In the genomic region with DNA sequence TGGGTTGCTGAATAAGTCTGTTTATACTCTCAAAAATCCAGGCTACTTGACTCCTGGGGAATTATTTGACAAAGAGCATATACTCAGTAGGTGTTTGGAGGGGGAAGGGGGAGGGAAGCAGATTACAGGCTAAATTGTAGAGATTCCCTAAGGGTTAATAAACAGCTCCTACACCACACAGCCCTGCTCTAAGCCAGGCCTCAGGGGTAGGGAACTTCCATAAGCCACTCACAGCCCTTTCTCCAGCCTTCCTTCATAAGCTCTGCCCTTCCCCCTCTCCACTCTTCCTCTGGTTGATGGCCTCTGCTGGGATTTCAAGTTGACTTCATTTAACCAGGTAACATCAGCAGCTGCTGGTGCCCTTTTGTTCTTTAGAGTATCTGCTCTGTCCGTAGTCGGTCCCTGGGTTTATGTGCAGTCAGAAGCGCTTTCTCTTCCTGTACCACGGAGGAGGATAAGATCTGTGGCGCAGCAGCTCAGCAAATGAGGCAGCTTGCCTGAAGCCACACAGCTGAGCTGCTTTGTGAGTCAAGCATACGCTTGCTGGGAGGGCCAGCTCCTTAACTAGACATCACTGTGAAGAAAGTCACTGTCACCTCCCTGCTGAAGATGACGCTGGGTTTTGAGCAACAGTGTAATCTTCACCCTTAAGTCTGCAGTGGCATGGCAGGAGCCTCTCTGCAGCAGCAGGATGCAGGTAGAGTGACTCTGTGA, we compare ENCODE assay signal across 11 mouse cellular contexts. TPM values are rescaled to one million over a fixed set of nuclear protein-coding genes. Genes with fewer than 3 reads are reported as not detected.
DNase-seq lines count a peak whose midpoint lies in the region; ATAC-seq and TF ChIP-seq lines count a peak whose summit lies in the region.
"Had no signal": no experiment of that assay in that cellular context is flagged by ENCODE, and none has a peak within 500 bp of the region (broad histone marks: within the 10 kb centered on the region; RNA-seq: fewer than 3 reads in every experiment).

No protein-coding gene starts in this region.

- H3K9ac ChIP-seq in embryonic facial prominence, embryonic 14.5 days (ENCODE audit: low read depth, low read length): no peak overlapping the region
- H3K9ac ChIP-seq in midbrain, embryonic 15.5 days: no peak overlapping the region
- H3K9ac ChIP-seq: liver, embryonic 14.5 days had no signal

- WGBS in embryonic facial prominence, embryonic 14.5 days: 44% methylated on average over 7 of the region's 7 CpGs
- 49% methylated on average over 7 of the region's 7 CpGs for WGBS in embryonic facial prominence, embryonic 10.5 days
- 23% methylated on average over 7 of the region's 7 CpGs for WGBS in spleen, adult 2 months
- WGBS in midbrain, embryonic 15.5 days: 34% methylated on average over 7 of the region's 7 CpGs

- no peaks in the 10 kb centered on the region for H3K36me3 ChIP-seq in embryonic facial prominence, embryonic 14.5 days (ENCODE audit: control insufficient read depth, insufficient read depth, low read length)
- no peaks in the 10 kb centered on the region for H3K36me3 ChIP-seq in embryonic facial prominence, embryonic 10.5 days (replicated peaks)
- H3K36me3 ChIP-seq in spleen, adult 2 months (ENCODE audit: control insufficient read depth, insufficient read depth, low read length): no peaks in the 10 kb centered on the region
- no peaks in the 10 kb centered on the region for H3K36me3 ChIP-seq in midbrain, embryonic 15.5 days (replicated peaks)

- TF ChIP-seq CTCF in spleen, adult 2 months (IDR thresholded peaks at IDR 0.05; ENCODE audit: extremely low read depth, insufficient read depth, insufficient read length, insufficient replicate concordance): no peak

- TF ChIP-seq POLR2A in spleen, adult 2 months (IDR thresholded peaks at IDR 0.05; ENCODE audit: low read depth, low read length): no peak

- H3K4me3 ChIP-seq in embryonic facial prominence, embryonic 14.5 days (ENCODE audit: low read depth, low read length): no peak overlapping the region
- H3K4me3 ChIP-seq in embryonic facial prominence, embryonic 10.5 days: no peak overlapping the region
- peak overlapping the region; percentile 7; the same call in 1 of the 2 replicates for H3K4me3 ChIP-seq in spleen, adult 2 months (ENCODE audit: extremely low read depth, insufficient read depth, insufficient read length)
- no peak overlapping the region for H3K4me3 ChIP-seq in midbrain, embryonic 15.5 days
- H3K4me3 ChIP-seq: myocyte had no signal

- H3K27me3 ChIP-seq in embryonic facial prominence, embryonic 14.5 days (replicated peaks; ENCODE audit: control insufficient read depth, insufficient read depth, low read length): no peaks in the 10 kb centered on the region
- H3K27me3 ChIP-seq in embryonic facial prominence, embryonic 10.5 days (replicated peaks; ENCODE audit: low read depth, poor library complexity, severe bottlenecking): no peaks in the 10 kb centered on the region
- no peaks in the 10 kb centered on the region for H3K27me3 ChIP-seq in spleen, adult 2 months (ENCODE audit: control insufficient read depth, insufficient read depth, low read length)
- no peaks in the 10 kb centered on the region for H3K27me3 ChIP-seq in midbrain, embryonic 15.5 days (replicated peaks)

- H3K9me3 ChIP-seq in embryonic facial prominence, embryonic 14.5 days (ENCODE audit: control insufficient read depth, low read length): no peaks in the 10 kb centered on the region
- H3K9me3 ChIP-seq in embryonic facial prominence, embryonic 10.5 days: no peaks in the 10 kb centered on the region
- H3K9me3 ChIP-seq in midbrain, embryonic 15.5 days: no peaks in the 10 kb centered on the region

- no peak overlapping the region for H3K4me2 ChIP-seq in embryonic facial prominence, embryonic 14.5 days (ENCODE audit: low read depth, low read length)
- no peak overlapping the region for H3K4me2 ChIP-seq in midbrain, embryonic 15.5 days

- no peak overlapping the region for H3K27ac ChIP-seq in embryonic facial prominence, embryonic 14.5 days (replicated peaks; ENCODE audit: low read depth, low read length)
- H3K27ac ChIP-seq in embryonic facial prominence, embryonic 10.5 days (replicated peaks): no peak overlapping the region; the same call in 1 of the 2 replicates
- H3K27ac ChIP-seq in spleen, adult 2 months (ENCODE audit: insufficient read depth, low read length): peak overlapping the region; percentile 72
- no peak overlapping the region for H3K27ac ChIP-seq in midbrain, embryonic 15.5 days
- H3K27ac ChIP-seq: kidney, postnatal 0 days; liver, embryonic 14.5 days had no signal

- no peaks in the 10 kb centered on the region for H3K4me1 ChIP-seq in embryonic facial prominence, embryonic 14.5 days (ENCODE audit: control insufficient read depth, insufficient read depth, low read length)
- peaks cover 12% of the 10 kb centered on the region for H3K4me1 ChIP-seq in embryonic facial prominence, embryonic 10.5 days
- H3K4me1 ChIP-seq in spleen, adult 2 months (ENCODE audit: control insufficient read depth, insufficient read depth, insufficient read length): peaks cover 6% of the 10 kb centered on the region; the same call in 1 of the 2 replicates
- H3K4me1 ChIP-seq in midbrain, embryonic 15.5 days: peaks cover 6% of the 10 kb centered on the region; the same call in 1 of the 2 replicates

- ATAC-seq in embryonic facial prominence, embryonic 14.5 days (ENCODE audit: low read depth): peak; percentile 74; the same call in 1 of the 2 replicates
- peak; percentile 27; the same call in 1 of the 2 replicates for ATAC-seq in midbrain, embryonic 15.5 days (replicated peaks)

- DNase-seq in embryonic facial prominence, embryonic 14.5 days (ENCODE audit: low spot score): no peak
- DNase-seq in embryonic facial prominence, embryonic 10.5 days (ENCODE audit: low spot score): no peak
- peak; percentile 16 to 41 for DNase-seq in spleen, adult 2 months (ENCODE audit: low read depth in 1 of 2, low spot score in 2 of 2)
- no peak for DNase-seq in spleen, postnatal 14 days (ENCODE audit: low spot score in 2 of 2)
- peak; percentile 77 for DNase-seq in thymus, postnatal 4 days
- DNase-seq in urinary bladder, adult 18-20 months (ENCODE audit: low spot score in 2 of 2): no peak
- DNase-seq in right cerebral cortex, postnatal 14 days: no peak

RNA-seq across cellular contexts. Expression of a gene that starts 24.1 kb away (rescaled TPM):
- polyA plus RNA-seq in embryonic facial prominence, embryonic 14.5 days (2014; fragmentation: Nextera tagmentation; extraction: Ambion mirVana): 0.09 and 0.22 TPM in 2 replicates
- polyA plus RNA-seq in embryonic facial prominence, embryonic 10.5 days (2016; fragmentation: Nextera tagmentation; extraction: Ambion mirVana): 0.09 and 0.13 TPM in 2 replicates
- 0.27 and 0.48 TPM in 2 replicates for polyA plus RNA-seq in spleen, adult 2 months (2012; rRNA removed)
- polyA plus RNA-seq in midbrain, embryonic 15.5 days (2015; fragmentation: Nextera tagmentation; extraction: Ambion mirVana): 0.20 and 0.21 TPM in 2 replicates

RNA-seq across cellular contexts. Expression of a gene that starts 54.2 kb away (rescaled TPM):
- polyA plus RNA-seq in embryonic facial prominence, embryonic 14.5 days (2014; fragmentation: Nextera tagmentation; extraction: Ambion mirVana): 5.0 and 7.2 TPM in 2 replicates
- 1.5 and 2.0 TPM in 2 replicates for polyA plus RNA-seq in embryonic facial prominence, embryonic 10.5 days (2016; fragmentation: Nextera tagmentation; extraction: Ambion mirVana)
- not detected in 2 replicates for polyA plus RNA-seq in spleen, adult 2 months (2012; rRNA removed)
- polyA plus RNA-seq in midbrain, embryonic 15.5 days (2015; fragmentation: Nextera tagmentation; extraction: Ambion mirVana): 86.6 and 92.9 TPM in 2 replicates
- polyA plus RNA-seq: myocyte had no signal

Comparison
In these comparisons a context has a peak if more than half of its experiments do, and no peak if none do; other contexts are left out.
1. DNase-seq: peak in spleen, adult 2 months (2 of 2) and thymus, postnatal 4 days (single experiment); none in embryonic facial prominence, embryonic 14.5 days (single experiment), embryonic facial prominence, embryonic 10.5 days (single experiment), spleen, postnatal 14 days (0 of 2), urinary bladder, adult 18-20 months (0 of 2) and right cerebral cortex, postnatal 14 days (single experiment).
2. RNA of a gene that starts 54.2 kb away (polyA plus RNA-seq): 86.6 to 92.9 TPM in midbrain, embryonic 15.5 days; 5.0 to 7.2 TPM in embryonic facial prominence, embryonic 14.5 days, 1.5 to 2.0 TPM in embryonic facial prominence, embryonic 10.5 days and not detected in spleen, adult 2 months; every median in the first group is over 10 times any median in the second.